18 mouse cellular contexts compared by ENCODE assay signal in genomic region chr4:86407200-86407527, GRCm38 (mm10).
DNase-seq lines count a peak whose midpoint lies in the region; ATAC-seq and TF ChIP-seq lines count a peak whose summit lies in the region.
"Had no signal": no experiment of that assay in that cellular context is flagged by ENCODE, and none has a peak within 500 bp of the region (broad histone marks: within the 10 kb centered on the region; RNA-seq: fewer than 3 reads in every experiment).

No protein-coding gene starts in this region.

- intact Hi-C loops in heart, postnatal 25 days (cut with DNase I) = no loop called here

- H3K36me3 ChIP-seq in heart, embryonic 13.5 days = 0 out of 2 replicates have a peak, but pooled peaks cover 4% of the 10 kb centered on the region
- no peaks in the 10 kb centered on the region for H3K36me3 ChIP-seq in heart, embryonic 12.5 days
- no peaks in the 10 kb centered on the region for H3K36me3 ChIP-seq in midbrain, embryonic 14.5 days (ENCODE audit: control insufficient read depth, insufficient read depth, low read length)
- H3K36me3 ChIP-seq in midbrain, postnatal 0 days (ENCODE audit: insufficient read depth, low read length) = no peaks in the 10 kb centered on the region
- no peaks in the 10 kb centered on the region for H3K36me3 ChIP-seq in embryonic facial prominence, embryonic 13.5 days
- no peaks in the 10 kb centered on the region for H3K36me3 ChIP-seq in limb, embryonic 15.5 days
- H3K36me3 ChIP-seq: liver, embryonic 12.5 days; midbrain, embryonic 13.5 days had no signal

- no peak overlapping the region for H3K4me3 ChIP-seq in heart, embryonic 13.5 days
- no peak overlapping the region for H3K4me3 ChIP-seq in heart, embryonic 12.5 days
- no peak overlapping the region for H3K4me3 ChIP-seq in midbrain, embryonic 14.5 days (replicated peaks; ENCODE audit: low read depth, low read length)
- no peak overlapping the region for H3K4me3 ChIP-seq in midbrain, postnatal 0 days (ENCODE audit: low read depth, low read length)
- no peak overlapping the region for H3K4me3 ChIP-seq in embryonic facial prominence, embryonic 13.5 days
- H3K4me3 ChIP-seq in limb, embryonic 15.5 days = no peak overlapping the region
- H3K4me3 ChIP-seq: liver, embryonic 12.5 days; midbrain, embryonic 13.5 days had no signal

- H3K27me3 ChIP-seq in heart, embryonic 13.5 days (replicated peaks) = no peaks in the 10 kb centered on the region
- no peaks in the 10 kb centered on the region for H3K27me3 ChIP-seq in heart, embryonic 12.5 days (replicated peaks)
- H3K27me3 ChIP-seq in midbrain, embryonic 14.5 days (ENCODE audit: control insufficient read depth, insufficient read depth, low read length) = no peaks in the 10 kb centered on the region
- no peaks in the 10 kb centered on the region for H3K27me3 ChIP-seq in midbrain, postnatal 0 days (ENCODE audit: insufficient read depth, low read length)
- no peaks in the 10 kb centered on the region for H3K27me3 ChIP-seq in embryonic facial prominence, embryonic 13.5 days
- no peaks in the 10 kb centered on the region for H3K27me3 ChIP-seq in limb, embryonic 15.5 days
- H3K27me3 ChIP-seq: liver, embryonic 12.5 days; midbrain, embryonic 13.5 days had no signal

- WGBS in heart, embryonic 13.5 days = 70% methylated on average over 3 of the region's 3 CpGs
- WGBS in heart, embryonic 12.5 days = 66% methylated on average over 3 of the region's 3 CpGs
- 80% methylated on average over 3 of the region's 3 CpGs for WGBS in midbrain, embryonic 14.5 days
- WGBS in midbrain, postnatal 0 days = 70% methylated on average over 3 of the region's 3 CpGs
- WGBS in embryonic facial prominence, embryonic 13.5 days = 61% methylated on average over 3 of the region's 3 CpGs
- 40% methylated on average over 3 of the region's 3 CpGs for WGBS in limb, embryonic 15.5 days

- no peaks in the 10 kb centered on the region for H3K9me3 ChIP-seq in heart, embryonic 13.5 days
- no peaks in the 10 kb centered on the region for H3K9me3 ChIP-seq in heart, embryonic 12.5 days (replicated peaks)
- H3K9me3 ChIP-seq in midbrain, embryonic 14.5 days (ENCODE audit: control insufficient read depth, low read length) = no peaks in the 10 kb centered on the region
- H3K9me3 ChIP-seq in midbrain, postnatal 0 days (ENCODE audit: low read length) = no peaks in the 10 kb centered on the region
- H3K9me3 ChIP-seq in embryonic facial prominence, embryonic 13.5 days = no peaks in the 10 kb centered on the region
- H3K9me3 ChIP-seq in limb, embryonic 15.5 days = no peaks in the 10 kb centered on the region
- H3K9me3 ChIP-seq: liver, embryonic 12.5 days; midbrain, embryonic 13.5 days had no signal

- no peak overlapping the region for H3K4me2 ChIP-seq in heart, embryonic 13.5 days
- H3K4me2 ChIP-seq in heart, embryonic 12.5 days = no peak overlapping the region
- H3K4me2 ChIP-seq in midbrain, embryonic 14.5 days (ENCODE audit: low read length) = no peak overlapping the region
- H3K4me2 ChIP-seq in midbrain, postnatal 0 days (ENCODE audit: low read depth, low read length, poor library complexity, severe bottlenecking) = no peak overlapping the region
- no peak overlapping the region for H3K4me2 ChIP-seq in embryonic facial prominence, embryonic 13.5 days
- H3K4me2 ChIP-seq in limb, embryonic 15.5 days = no peak overlapping the region
- H3K4me2 ChIP-seq: liver, embryonic 12.5 days; midbrain, embryonic 13.5 days had no signal

- peaks cover 33% of the 10 kb centered on the region for H3K4me1 ChIP-seq in heart, embryonic 13.5 days
- H3K4me1 ChIP-seq in heart, embryonic 12.5 days (replicated peaks) = peaks cover 22% of the 10 kb centered on the region
- H3K4me1 ChIP-seq in midbrain, embryonic 14.5 days (ENCODE audit: control insufficient read depth, insufficient read depth, low read length) = no peaks in the 10 kb centered on the region
- H3K4me1 ChIP-seq in midbrain, postnatal 0 days (ENCODE audit: insufficient read depth, low read length) = no peaks in the 10 kb centered on the region
- H3K4me1 ChIP-seq in embryonic facial prominence, embryonic 13.5 days = peaks cover 28% of the 10 kb centered on the region
- H3K4me1 ChIP-seq in limb, embryonic 15.5 days = peaks cover 38% of the 10 kb centered on the region
- H3K4me1 ChIP-seq: liver, embryonic 12.5 days; midbrain, embryonic 13.5 days had no signal

- no peak for ATAC-seq in heart, embryonic 13.5 days (ENCODE audit: extremely low read depth, insufficient number of reproducible peaks, low FRiP score, low TSS enrichment)
- no peak for ATAC-seq in heart, embryonic 12.5 days (ENCODE audit: insufficient number of reproducible peaks, low FRiP score)
- ATAC-seq in midbrain, embryonic 14.5 days (ENCODE audit: low FRiP score, low TSS enrichment) = 0 out of 2 replicates have a peak, but pooled peaks have one; percentile 31
- no peak for ATAC-seq in midbrain, postnatal 0 days (ENCODE audit: low FRiP score)
- 0 out of 2 replicates have a peak, but pooled peaks have one; percentile 32 for ATAC-seq in embryonic facial prominence, embryonic 13.5 days (ENCODE audit: insufficient number of reproducible peaks, insufficient read depth, low FRiP score, low TSS enrichment, low read depth)
- no peak for ATAC-seq in limb, embryonic 15.5 days (ENCODE audit: insufficient number of reproducible peaks, low FRiP score, low TSS enrichment, low read depth)
- ATAC-seq: forebrain, embryonic 16.5 days; hindbrain, postnatal 0 days; liver, embryonic 12.5 days; midbrain, embryonic 13.5 days had no signal

- no peak overlapping the region for H3K9ac ChIP-seq in heart, embryonic 13.5 days
- H3K9ac ChIP-seq in heart, embryonic 12.5 days = no peak overlapping the region
- no peak overlapping the region for H3K9ac ChIP-seq in midbrain, embryonic 14.5 days (replicated peaks; ENCODE audit: low read length)
- no peak overlapping the region for H3K9ac ChIP-seq in midbrain, postnatal 0 days (replicated peaks; ENCODE audit: low read length, poor library complexity, severe bottlenecking)
- H3K9ac ChIP-seq in embryonic facial prominence, embryonic 13.5 days = no peak overlapping the region
- no peak overlapping the region for H3K9ac ChIP-seq in limb, embryonic 15.5 days
- H3K9ac ChIP-seq: liver, embryonic 12.5 days; midbrain, embryonic 13.5 days had no signal

- peak overlapping the region; percentile 39; the same call in 1 of the 2 replicates for H3K27ac ChIP-seq in heart, embryonic 13.5 days (replicated peaks)
- H3K27ac ChIP-seq in heart, embryonic 12.5 days (ENCODE audit: poor library complexity, severe bottlenecking) = no peak overlapping the region
- no peak overlapping the region for H3K27ac ChIP-seq in midbrain, embryonic 14.5 days (replicated peaks; ENCODE audit: low read depth, low read length)
- no peak overlapping the region for H3K27ac ChIP-seq in midbrain, postnatal 0 days (ENCODE audit: low read depth, low read length)
- 0 out of 2 replicates have a peak overlapping the region, but pooled peaks have one; percentile 23 for H3K27ac ChIP-seq in embryonic facial prominence, embryonic 13.5 days
- peak overlapping the region; percentile 78 for H3K27ac ChIP-seq in limb, embryonic 15.5 days
- H3K27ac ChIP-seq: hindbrain, postnatal 0 days; liver, embryonic 12.5 days; midbrain, embryonic 13.5 days had no signal

- no peak for TF ChIP-seq CTCF in midbrain, postnatal 0 days (IDR thresholded peaks at IDR 0.05)

- no peak for DNase-seq in midbrain, embryonic 14.5 days
- no peak for DNase-seq in midbrain, postnatal 0 days (ENCODE audit: low spot score)
- no peak for DNase-seq in left cerebral cortex, adult 18-20 months (ENCODE audit: low spot score in 2 of 2)
- DNase-seq in heart, postnatal 25 days (ENCODE audit: low spot score) = no peak
- DNase-seq: cerebellum, adult 11 months; cerebellum, postnatal 10 days; gastrocnemius, postnatal 36 days; kidney, adult 8-10 months; lung, adult 2 months; right cerebral cortex, adult 18-20 months had no signal

Comparison
In these comparisons a context has a peak if more than half of its experiments do, and no peak if none do; other contexts are left out.
1. ATAC-seq: peak in midbrain, embryonic 14.5 days (single experiment) and embryonic facial prominence, embryonic 13.5 days (single experiment); none in heart, embryonic 13.5 days (single experiment), heart, embryonic 12.5 days (single experiment), midbrain, postnatal 0 days (single experiment) and limb, embryonic 15.5 days (single experiment).
2. H3K27ac ChIP-seq: peak in heart, embryonic 13.5 days (single experiment), embryonic facial prominence, embryonic 13.5 days (single experiment) and limb, embryonic 15.5 days (single experiment); none in heart, embryonic 12.5 days (single experiment), midbrain, embryonic 14.5 days (single experiment) and midbrain, postnatal 0 days (single experiment).